Mouse (Mus musculus) kidney, adult 11 months (tissue): ENCODE data around the gene Cd6.

Experiments used
- DNase-seq: peaks from one replicate; pipeline ENCODE4 v3.0.0; 2022

The Cd6 gene

DNA sequence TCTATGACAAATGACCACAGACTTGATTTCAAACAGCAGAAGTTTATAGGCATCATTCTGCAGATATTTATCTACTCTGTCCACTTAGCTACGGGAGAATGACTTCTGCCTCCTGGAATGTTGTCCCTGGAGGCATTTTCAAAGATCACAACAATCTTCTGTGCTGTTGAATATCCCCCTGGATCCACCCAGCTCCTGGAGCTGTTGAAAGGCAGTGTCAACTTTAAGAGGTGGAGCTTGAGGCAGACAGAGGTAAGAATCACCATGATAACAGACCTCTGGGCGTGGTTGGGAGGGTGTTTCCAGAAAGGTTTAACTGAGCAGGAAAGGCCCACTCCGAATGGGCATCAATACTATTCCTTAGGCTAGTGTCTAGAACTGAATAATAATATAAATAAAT is 5.8 kb upstream of the Cd6 start:
- DNase-seq: no peak

DNA sequence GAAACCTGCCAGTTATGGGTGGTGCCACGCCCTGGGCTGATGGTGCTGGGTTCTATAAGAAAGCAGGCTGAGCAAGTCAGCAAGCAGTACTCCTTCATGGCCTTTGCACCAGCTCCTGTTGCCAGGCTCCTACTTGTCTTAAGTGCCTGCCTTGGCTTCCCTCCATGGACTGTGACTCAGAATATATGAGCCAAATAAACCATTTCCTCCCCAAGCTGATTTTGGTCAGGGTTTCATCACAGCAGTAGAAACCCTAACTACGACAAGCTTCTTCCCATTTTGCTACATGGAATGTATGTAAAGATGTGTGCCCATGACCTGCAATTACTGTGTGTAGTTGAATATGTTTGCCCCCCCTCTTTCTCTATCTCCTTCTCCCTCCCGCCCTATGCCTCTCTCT is 3.8 kb upstream of the Cd6 start:
- DNase-seq: no peak

DNA sequence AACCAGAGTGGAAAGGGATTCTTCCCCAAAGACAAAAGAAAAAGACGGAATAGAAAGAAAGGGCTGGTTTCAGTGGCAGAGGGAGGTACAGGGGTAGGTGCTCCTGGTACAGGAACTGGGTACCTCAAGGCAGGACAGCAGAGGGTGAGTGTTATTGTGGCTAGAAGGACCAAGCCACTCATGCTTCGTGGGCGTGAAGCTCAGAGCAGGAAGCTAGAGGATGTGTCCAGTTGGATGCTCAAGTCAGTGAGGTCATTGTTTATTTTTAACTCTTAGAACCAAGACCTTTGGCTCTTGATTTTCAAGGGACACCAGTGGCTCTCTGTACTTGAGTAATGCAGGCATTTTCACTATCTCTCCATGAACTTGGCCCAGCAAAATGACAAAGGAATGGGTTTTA is 2.2 kb upstream of the Cd6 start:
- no peak for DNase-seq

DNA sequence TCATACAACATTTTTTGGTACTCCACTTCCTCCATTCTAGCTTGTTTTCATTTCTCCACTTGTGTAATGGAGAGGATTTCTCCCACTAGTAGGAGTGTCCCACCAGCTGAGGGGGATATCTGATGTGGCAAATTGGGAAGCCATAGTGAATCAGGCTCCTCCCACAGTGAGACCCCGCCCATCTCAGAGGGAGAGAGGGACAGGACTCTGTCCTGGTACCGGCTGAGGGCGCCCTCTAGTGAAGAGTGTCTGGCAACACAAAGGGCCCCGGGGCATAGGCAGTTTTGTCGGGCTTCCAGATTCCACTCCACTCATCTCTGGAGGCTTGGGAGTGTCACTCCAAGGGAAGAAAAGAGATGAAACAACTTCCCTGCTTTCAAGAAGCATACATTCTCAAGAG is 1.6 kb upstream of the Cd6 start:
- peak; percentile 39 for DNase-seq

DNA sequence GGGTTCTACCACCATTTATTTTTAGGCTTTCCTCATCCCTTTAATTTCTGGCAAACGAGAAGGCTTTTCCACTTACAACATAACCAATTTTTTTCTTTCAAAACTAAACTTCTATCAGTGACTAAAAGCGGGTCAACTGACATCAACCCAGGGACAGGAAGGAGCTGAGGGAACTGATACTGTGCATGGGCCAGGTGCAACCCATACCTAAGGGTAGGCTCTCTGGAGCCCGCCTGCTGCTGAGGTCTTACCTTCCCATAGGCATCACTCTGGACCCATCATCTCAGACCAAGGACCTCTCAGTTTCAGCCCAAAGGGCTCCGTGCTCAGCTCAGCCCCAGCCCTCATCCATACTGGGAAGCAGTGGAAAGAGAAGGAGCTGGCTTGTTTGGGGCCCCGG is 1.5 kb downstream of the Cd6 start:
- DNase-seq: no peak

DNA sequence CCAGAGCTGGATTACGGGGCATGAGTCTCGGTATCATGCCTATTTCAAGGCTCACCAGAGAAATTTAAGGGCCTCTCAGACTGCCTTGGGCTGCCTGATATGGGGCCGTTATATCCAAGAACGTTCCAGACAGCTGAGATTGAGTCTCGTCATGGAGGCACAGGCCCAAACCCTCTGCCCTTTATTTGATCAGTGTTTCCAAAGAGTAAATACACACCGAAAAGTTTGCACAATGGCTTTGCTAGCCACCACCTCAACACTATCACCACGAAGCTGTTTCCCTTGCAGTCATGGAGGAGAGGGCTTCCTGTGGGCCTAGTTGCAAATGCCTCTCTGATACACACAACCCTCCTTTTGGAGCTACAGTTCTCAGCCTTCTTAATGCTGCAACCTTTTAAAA is 5.8 kb downstream of the Cd6 start:
- DNase-seq: no peak

DNA sequence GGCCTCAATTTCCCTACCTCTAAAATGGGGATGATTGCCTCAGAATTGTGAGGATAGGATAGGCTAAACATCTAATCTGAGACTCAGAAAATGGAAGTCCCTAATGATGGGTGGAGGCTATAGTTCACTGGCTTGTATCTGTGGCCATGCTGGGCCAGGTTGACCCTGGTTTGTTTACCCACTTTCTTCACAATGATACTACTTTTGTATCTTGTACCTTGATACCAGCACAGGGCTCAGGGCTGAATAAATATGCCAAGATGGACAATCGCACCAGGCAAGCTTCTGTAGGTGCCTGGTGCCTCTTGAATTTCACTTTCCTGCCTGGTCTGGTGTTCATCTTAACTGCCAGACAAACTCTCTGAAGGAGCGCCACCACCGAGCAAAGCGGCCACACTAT is 7.3 kb downstream of the Cd6 start:
- DNase-seq: no peak

DNA sequence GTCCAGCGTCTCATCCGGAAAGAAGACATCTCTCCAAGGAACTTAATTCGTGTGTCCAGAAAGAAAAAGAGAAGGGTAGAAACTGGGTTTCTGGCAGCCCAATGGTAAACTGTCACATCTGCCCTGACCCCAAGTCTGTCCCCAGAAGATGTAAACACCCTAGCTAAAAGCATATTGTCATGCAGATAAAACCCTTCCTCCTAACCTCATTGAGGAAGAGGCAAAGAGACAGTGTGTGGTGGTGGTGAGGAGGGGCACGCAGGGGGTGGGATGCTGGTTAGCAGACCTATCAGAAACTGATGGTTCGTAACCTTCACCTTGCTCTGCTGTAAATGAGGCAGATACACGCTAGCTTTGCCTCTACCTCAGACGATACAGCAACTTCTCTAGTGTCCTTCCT is 8.5 kb downstream of the Cd6 start:
- DNase-seq: no peak

DNA sequence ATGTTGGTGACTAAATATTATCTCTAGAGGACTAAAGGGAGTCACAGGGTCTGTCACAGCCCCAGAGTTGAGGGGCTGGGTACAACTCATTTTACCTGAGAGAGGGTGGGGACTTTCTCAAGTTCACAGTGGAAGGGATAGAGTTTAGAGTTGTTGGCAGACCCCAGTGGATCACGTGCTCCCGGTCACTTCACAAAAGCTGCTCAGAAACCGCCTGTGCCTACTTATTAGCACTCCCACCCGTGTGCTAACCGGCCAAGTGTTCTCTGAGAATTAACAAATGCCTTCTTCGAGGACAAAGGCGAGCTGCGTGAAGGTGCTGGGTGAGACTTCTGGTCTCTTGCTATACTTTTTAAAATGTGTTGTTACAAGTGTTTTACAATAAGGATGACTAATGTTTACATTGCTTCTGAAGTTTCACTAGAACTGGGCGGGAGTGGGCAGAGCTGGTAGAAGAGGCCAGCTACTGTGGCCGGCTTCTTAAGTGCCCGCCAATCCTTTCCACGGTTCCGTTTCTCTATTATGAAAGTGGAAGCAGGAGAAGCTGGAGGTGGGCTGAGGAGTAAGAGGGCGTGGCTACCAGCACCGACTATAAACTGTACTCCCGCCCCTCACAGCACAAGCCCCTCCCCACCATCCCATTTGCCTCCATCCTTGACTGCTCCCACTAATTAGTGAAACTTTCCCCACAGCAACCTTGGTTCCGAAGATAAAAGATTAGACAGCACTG is 11.5 kb downstream of the Cd6 start:
- DNase-seq: peak; percentile 17

DNA sequence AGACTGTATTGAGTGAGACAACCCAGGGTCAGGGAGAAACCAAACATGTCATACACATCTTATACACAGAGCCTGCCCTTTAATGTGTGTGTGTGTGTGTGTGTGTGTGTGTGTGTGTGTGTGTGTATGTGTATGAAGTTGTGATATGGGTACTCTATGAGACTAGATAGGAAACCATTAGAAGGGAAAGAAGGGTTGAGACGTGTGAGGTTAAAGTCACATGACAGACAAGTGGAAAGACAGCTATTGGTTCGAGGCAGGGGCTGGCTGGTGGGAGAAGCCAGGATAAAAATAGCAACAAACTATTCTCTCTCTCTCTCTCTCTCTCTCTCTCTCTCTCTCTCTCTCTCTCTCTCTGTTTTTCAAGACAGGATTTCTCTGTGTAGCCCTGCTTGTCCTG is 13.4 kb downstream of the Cd6 start:
- DNase-seq: no peak

DNA sequence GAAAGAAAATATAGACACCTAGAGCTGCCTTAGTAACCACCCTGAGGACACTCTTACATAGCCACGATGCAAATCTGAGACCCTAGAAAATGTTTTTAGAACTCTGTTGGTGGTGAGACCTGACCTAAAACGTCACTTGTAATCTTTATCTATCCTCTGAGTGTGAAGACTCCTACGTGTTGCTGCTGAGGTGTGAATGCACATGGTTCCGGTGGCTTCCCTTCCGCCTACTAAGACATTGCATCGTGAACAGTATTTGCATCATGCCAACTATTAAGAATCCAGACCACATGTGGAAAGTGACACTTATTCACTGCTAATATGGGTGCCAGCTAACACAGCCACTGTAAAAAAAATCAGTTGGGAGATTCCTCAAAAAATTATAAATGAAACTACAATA is 14.0 kb downstream of the Cd6 start:
- no peak for DNase-seq

DNA sequence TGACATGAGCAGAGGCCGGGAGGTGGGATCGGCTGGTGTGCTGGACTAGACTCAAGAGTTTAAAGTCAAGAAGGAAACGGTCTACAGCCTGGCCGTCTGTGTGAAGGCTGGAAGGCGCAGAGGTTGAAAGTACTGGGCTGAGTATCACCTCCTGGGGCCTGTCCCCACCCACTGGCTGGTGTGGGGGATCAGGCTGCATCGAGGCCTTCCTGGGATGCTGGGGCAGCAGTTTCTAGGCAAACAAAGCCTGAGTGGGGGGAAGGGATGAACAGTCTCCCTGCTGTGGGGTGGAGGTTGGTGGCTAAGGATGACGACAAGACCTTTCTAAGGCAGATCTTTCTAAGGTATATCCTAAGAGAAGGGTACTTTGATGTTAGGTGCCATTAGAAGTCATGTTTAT is 16.0 kb downstream of the Cd6 start:
- DNase-seq: no peak

DNA sequence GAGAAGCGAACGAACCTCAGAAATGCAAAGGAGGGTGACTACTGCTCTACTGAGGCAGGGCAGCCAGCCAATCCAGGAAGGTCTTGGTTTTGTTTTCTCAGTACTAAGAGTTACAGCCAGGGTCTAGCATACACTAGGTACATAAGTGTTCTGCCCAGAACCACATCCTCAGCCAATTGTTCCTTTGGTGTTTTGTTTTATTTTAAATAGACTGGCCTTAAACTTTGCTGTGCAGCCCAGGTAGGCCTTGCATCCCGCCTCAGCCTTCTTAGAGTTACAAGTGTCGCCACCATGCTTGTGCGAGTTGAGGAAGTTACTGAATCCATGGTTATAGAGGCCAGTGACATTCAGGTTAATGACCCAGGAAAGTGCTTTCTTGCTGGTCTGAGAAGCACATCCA is 16.8 kb downstream of the Cd6 start:
- DNase-seq: no peak

DNA sequence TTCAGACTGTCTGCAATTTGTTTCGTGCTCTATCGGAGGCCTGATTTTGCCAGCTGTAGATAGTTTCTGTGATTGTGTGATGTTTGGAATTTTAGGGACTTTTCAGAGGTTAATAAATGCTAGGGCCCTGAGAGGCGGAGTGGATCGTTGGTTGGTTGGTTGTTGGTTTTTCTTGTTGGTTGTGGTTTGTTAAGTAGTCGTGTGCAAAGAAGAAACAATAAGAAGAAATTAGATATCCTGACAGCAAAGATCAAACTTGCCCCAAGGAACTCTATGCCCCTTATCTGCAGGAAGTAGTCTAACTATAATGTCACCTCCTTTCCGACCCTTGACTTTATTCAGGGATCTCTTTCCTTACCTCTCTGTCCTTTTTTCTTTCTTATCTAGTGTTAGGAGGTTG is 18.4 kb downstream of the Cd6 start:
- DNase-seq: no peak

DNA sequence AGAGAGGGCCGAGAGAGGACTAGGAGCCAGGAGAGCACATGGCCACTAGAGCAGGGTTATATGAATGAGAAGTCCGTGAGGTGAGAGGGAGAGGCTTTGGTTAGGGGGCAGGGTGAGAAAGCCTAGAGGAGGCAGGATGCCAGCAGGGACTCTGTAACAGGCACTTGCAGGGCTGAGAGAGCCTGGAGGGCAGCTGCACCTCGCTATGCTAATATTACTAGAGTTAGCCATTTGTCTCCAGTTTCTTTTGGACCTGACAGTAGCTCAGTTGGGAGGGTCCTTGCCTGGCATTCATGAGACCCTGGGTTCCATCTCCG is 19.7 kb downstream of the Cd6 start:
- DNase-seq: no peak

DNA sequence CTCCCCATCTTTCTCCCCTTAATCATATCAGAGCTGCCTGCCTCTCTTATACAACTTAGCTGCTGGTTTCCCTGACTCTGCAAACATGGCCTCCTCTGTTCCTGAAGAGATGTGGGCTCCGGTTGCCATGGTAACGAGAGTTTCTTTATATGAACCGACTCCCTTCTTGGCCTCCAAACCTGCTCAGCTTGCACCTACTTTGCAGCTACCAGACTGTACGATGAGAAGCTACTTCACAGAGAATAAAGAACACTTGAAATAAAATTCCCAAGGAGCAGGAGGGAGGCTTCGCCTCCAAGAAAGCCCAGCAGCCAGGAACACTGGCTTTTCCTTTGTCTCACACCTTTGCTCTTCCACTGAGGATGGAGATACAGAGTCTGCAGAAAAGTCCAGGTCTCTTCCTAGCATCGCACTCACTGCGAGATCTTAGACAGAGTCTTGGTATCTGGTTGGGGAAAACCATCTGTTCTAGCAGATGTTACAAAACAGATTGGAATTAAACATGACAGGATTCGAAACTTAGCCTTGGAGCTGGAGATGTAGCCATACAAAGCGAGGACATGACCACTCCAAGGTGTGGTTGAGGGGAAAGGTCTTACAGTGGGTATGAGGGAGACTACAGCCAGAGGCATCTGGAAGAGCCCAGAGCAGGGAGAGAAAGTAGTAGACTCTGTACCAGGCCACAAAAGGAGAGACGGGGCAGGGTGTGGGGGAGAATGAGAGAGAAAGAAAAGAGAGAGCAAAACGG is 20.3 kb downstream of the Cd6 start:
- DNase-seq: no peak

DNA sequence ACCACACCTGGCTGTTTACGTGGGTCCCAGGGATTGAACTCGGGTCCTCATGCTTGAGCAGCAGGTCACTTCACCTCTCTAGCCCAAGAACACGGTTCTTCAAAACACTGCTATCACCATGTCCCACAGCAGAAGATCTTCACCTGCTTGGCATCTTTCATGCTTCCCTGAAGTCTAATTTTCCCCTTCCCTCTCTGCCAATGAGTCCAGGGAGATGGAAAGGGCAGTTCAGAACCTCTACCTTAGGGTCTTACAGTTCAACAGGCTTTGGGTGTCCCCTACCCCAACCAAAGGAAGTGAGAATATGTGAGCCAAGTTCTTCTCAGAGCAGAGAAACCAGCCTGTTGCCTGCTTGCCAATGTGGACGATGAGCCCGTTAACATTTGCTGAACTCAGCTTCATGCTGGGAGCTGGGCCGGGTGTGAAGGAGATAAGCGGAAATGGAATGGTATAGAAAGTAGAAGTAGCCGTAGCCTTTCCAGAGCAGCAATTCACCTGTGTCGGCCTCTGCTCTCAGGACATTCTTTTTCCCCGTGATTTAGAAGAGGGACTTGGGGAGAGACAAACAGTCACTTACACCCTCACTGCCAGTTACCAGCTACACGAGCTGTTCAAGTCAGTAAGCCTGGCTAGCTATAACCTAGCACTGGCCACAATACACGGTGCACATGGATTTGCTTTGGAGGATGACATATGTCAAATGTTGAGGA is 21.2 kb downstream of the Cd6 start:
- no peak for DNase-seq

DNA sequence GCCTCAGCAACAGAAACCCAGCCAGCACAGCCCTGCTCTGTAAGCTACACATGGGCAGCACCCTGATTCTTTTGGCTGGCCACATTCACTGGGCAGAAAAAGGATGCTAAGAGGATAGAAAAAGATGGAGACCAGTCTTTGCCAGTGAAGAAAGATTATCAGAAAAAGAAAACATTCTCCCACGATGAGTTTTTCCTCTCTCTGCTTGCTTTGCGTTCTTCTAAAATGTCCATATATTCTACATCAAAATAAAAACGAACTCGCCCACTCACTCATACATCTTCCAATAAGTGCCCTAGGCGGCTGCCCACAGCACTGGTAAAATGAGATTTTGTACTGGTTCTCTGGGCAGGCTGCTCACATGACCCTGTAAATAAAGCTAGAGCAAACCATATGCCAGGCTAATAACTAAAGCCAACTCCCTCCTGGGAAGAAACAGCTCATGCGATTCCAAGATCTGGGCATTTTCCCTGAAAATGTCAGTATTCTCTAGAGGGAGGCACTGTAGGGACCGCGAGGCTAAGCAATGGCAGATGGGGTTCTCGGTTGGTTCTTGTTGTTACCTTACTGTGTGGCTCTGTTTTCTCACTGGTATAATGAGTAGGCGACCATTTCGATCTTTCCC is 24.1 kb downstream of the Cd6 start:
- no peak for DNase-seq

DNA sequence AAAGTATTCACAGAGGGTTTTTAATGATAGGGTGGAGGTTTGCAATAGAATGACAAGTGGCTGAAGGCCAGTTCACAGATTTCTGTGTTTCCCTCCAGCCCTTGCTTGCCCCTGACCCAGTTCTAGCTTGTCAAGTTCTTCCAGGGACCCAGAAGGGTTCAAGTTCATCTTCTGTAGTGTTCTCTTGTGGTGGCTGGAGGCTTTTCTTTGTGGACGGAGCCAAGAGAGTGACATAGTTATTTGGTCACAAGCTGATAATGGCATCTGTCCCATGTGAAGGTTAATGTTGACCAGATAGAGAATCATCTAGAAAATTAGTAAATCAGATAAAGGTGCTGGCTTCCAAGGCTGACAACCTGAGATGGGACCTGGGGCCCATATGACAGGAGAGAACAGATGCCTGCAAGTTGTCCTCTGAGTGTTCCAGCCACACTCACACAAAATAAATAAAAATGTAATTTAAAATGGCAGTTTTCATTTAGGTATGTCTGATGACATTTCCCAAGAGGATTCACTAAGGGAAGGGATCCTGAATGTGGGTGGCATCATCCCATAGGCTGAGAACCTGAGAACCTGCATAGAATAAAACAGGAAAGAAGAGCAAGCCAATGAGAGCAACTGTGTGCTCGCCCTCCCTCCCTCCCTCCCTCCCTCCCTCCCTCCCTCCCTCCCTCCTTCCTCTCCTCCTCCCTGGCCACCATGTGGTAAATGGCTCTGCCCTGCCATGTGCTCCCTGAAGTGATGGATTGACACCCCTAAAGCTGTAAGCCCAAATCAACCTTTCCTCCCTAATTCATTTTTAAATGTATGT is 24.8 kb downstream of the Cd6 start:
- DNase-seq: no peak

DNA sequence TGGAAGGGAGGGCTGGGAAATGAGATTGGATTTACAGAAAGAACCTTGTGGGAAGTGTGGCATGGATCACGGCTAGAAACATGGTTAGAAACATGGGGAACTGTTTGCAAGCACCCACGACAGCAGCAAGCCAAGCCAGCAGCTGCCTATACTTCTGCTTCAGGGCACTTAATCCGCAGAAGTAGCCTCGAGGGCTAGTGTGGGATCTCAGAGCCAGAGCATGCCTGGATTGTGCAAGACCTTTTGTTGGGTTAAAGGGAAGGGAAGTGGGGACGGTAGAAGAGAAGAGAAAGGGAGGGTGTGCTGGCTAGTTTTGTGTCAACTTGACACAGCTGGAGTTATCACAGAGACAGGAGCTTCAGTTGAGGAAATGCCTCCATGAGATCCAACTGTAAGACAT is 26.1 kb downstream of the Cd6 start:
- no peak for DNase-seq

DNA sequence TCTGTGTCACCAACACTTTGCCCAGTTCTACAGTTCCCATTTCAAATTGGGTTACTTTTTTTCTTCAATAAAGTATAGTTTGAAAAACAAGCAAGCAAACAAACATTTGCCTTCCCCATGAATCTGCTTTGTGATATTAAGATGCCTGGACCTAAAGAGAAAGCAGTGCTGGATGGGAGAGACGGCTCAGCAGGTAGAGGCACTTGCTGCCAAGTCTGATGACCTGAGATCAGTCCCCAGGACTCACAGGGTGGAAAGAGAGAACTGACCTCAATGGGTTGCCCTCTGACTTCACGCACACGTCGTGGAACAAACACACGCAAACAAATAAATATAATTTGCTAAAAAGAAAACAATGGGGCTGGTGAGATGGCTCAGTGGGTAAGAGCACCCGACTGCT is 28.0 kb downstream of the Cd6 start:
- DNase-seq: no peak

DNA sequence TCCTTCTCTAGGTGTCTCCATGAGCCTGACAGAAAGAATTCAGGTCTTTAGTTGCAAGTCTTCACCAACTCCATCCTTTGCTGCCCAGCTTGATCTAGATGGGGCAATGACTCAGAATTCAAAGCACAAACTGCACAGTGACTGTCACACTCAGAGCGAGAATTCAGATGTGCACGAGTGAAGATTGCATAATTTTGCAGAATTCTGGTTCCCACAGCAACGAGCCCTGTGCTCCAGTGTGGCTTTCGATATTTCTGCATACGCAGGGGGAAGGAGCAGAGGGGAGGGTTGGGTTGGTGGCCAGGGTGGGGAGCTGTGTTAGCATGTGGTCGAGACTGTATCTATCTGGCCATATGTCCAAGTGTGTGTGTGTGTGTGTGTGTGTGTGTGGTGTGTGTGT is 28.8 kb downstream of the Cd6 start:
- no peak for DNase-seq

DNA sequence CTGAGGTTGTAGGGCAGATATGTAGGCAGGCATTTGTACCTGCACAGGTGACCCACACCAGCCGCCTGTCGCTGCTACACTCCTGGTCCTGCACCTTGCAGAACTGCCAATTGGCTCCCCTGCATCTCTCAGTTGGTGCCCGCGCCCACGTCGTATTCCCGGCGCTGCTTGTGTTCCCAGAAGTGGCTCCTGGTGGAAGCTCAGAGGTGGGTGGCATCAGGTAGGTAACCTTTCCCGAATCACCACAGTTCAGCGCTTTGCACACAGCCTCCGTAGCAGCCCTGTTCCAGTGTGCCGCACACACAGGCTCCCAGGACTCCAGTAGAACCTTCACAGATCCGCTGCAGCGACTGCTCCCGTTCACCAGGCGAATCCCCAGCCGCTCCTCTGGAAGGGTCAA is 30.7 kb downstream of the Cd6 start:
- DNase-seq: no peak
